Mouse (Mus musculus): Measurements from ENCODE around the gene Gng5.

Gng5 gene

GRCm38 (mm10) chr3:146499431-146500002 lies at the start of gene Gng5, which contains the start of gene Spata1:
TSS of gene Gng5 (plus strand) at chr3:146499807.
TSS of gene Spata1 (minus strand) at chr3:146499753.
- DNase-seq: peak; percentile 86 to 91

- DNase-seq: peak; percentile 82 to 92
These were observed 49.2 kb upstream of the Gng5 start for GRCm38 (mm10) chr3:146450371-146450841.

- DNase-seq: no peak
These were observed 48.2 kb upstream of the Gng5 start for GRCm38 (mm10) chr3:146451375-146451774.

- no peak for DNase-seq
These were observed 36.7 kb upstream of the Gng5 start for GRCm38 (mm10) chr3:146462939-146463338.

- no peak for DNase-seq
These were observed 30.4 kb upstream of the Gng5 start for GRCm38 (mm10) chr3:146469226-146469625.

- no peak for DNase-seq
These were observed 26.9 kb upstream of the Gng5 start for GRCm38 (mm10) chr3:146472657-146473056.

- no peak for DNase-seq
These were observed 25.9 kb upstream of the Gng5 start for GRCm38 (mm10) chr3:146473741-146474140.

GRCm38 (mm10) chr3:146474428-146474827 lies 25.2 kb upstream of the Gng5 start:
- DNase-seq: no peak

GRCm38 (mm10) chr3:146482044-146482443 lies 17.6 kb upstream of the Gng5 start:
- DNase-seq: no peak

GRCm38 (mm10) chr3:146486464-146486863 lies 13.1 kb upstream of the Gng5 start:
- DNase-seq: no peak

GRCm38 (mm10) chr3:146494941-146495340 lies 4.7 kb upstream of the Gng5 start:
- no peak for DNase-seq

- DNase-seq: no peak
These were observed 618 bp upstream of the Gng5 start for GRCm38 (mm10) chr3:146498989-146499388.

- DNase-seq: no peak
These were observed 599 bp downstream of the Gng5 start for GRCm38 (mm10) chr3:146500003-146500809.

- DNase-seq: no peak
These were observed 1.2 kb downstream of the Gng5 start for GRCm38 (mm10) chr3:146500810-146501201.

- no peak for DNase-seq
These were observed 2.1 kb downstream of the Gng5 start for GRCm38 (mm10) chr3:146501601-146502123.

- no peak for DNase-seq
These were observed 7.1 kb downstream of the Gng5 start for GRCm38 (mm10) chr3:146506711-146507110.

- DNase-seq: no peak
These were observed 20.7 kb downstream of the Gng5 start for GRCm38 (mm10) chr3:146520226-146520797.

GRCm38 (mm10) chr3:146520798-146521651 lies 21.4 kb downstream of the Gng5 start, which contains the start of gene Rpf1:
TSS of gene Rpf1 (minus strand) at chr3:146521429.
- peak; percentile 77 to 83 for DNase-seq

GRCm38 (mm10) chr3:146521652-146522020 lies 22.0 kb downstream of the Gng5 start:
- no peak for DNase-seq

GRCm38 (mm10) chr3:146528335-146528734 lies 28.7 kb downstream of the Gng5 start:
- no peak for DNase-seq

GRCm38 (mm10) chr3:146534986-146535385 lies 35.4 kb downstream of the Gng5 start:
- no peak for DNase-seq

GRCm38 (mm10) chr3:146540521-146541273 lies 41.1 kb downstream of the Gng5 start:
- DNase-seq: no peak
